Mouse (Mus musculus): ENCODE data around the gene Iqcf1.

DNA sequence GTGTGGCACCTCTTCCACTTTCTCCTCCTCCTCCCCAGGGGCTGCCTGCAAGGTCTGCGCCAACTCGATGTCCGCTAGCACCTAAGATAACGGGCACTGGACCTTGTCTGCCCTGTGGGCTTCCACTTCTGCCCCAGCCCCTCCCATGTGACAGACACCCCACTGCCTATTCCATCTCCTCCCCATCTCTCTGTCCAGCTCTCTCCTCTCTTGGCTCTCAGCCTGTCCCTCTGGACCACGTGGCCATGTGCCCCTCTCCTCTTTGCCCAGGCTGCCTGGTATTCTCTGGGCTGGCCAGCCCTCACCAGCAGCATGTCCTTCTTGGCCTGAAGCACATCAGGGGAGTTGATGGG, 26.0 kb upstream of the Iqcf1 start:
- no peak for TF ChIP-seq ZNF384 (IDR thresholded peaks at IDR 0.05; ENCODE audit: low read depth, low read length)
- no peak for TF ChIP-seq CHD2 (IDR thresholded peaks at IDR 0.05; ENCODE audit: low read depth, low read length)
- no peak for TF ChIP-seq ZC3H11A (IDR thresholded peaks at IDR 0.05; ENCODE audit: borderline replicate concordance, low read depth, low read length)
- no peak for TF ChIP-seq MAFK (IDR thresholded peaks at IDR 0.05; ENCODE audit: insufficient read depth, low read depth, low read length)
